Mouse (Mus musculus): ENCODE results near the gene Sash1. TPM values are rescaled to one million over a fixed set of nuclear protein-coding genes. Genes with fewer than 3 reads are reported as not detected.

The Sash1 gene
- polyA plus RNA-seq, 1 experiment = 1.9 TPM

GRCm38 (mm10) chr10:8870368-8870767 is 15.5 kb downstream of the Sash1 start:
- Histone ChIP-seq H3K79me3 (ENCODE audit: low read depth) (no peaks in the 10 kb centered on the region), H3K27me3 (ENCODE audit: control insufficient read depth, insufficient read depth, insufficient read length) (no peaks in the 10 kb centered on the region), H3K36me3 (ENCODE audit: control insufficient read depth, insufficient read depth) (no peaks in the 10 kb centered on the region), H3K4me3 (ENCODE audit: insufficient read depth, poor library complexity, severe bottlenecking) (no peak overlapping the region), H3K79me2 (ENCODE audit: control insufficient read depth, insufficient read depth) (no peaks in the 10 kb centered on the region), H3ac (ENCODE audit: control insufficient read depth, insufficient read length, low read depth) (no peak overlapping the region)
- TF ChIP-seq MAX (IDR thresholded peaks at IDR 0.05) (no peak), MYOG (IDR thresholded peaks at IDR 0.05; ENCODE audit: control insufficient read depth, extremely low read depth, insufficient read length) (no peak), CTCF (IDR thresholded peaks at IDR 0.05; ENCODE audit: control insufficient read depth, insufficient read depth, insufficient read length) (no peak), MYOD1 (IDR thresholded peaks at IDR 0.05; ENCODE audit: control insufficient read depth, insufficient read length, low read depth) (no peak), USF1 (IDR thresholded peaks at IDR 0.05; ENCODE audit: low read depth) (no peak), CEBPB (IDR thresholded peaks at IDR 0.05; ENCODE audit: low read depth) (no peak), FOSL1 (IDR thresholded peaks at IDR 0.05; ENCODE audit: insufficient read depth, low read length, poor library complexity, severe bottlenecking) (no peak)

GRCm38 (mm10) chr10:8866062-8866642 is 19.7 kb downstream of the Sash1 start:
- no peak for TF ChIP-seq MYOD1 (IDR thresholded peaks at IDR 0.05; ENCODE audit: control insufficient read depth, insufficient read length, low read depth)
- TF ChIP-seq CEBPB (IDR thresholded peaks at IDR 0.05; ENCODE audit: low read depth) = no peak
- TF ChIP-seq CTCF (IDR thresholded peaks at IDR 0.05; ENCODE audit: control insufficient read depth, insufficient read depth, insufficient read length) = no peak
- TF ChIP-seq USF1 (IDR thresholded peaks at IDR 0.05; ENCODE audit: low read depth) = no peak
- no peak for TF ChIP-seq FOSL1 (IDR thresholded peaks at IDR 0.05; ENCODE audit: insufficient read depth, low read length, poor library complexity, severe bottlenecking)
- TF ChIP-seq MAX (IDR thresholded peaks at IDR 0.05) = no peak
- no peak for TF ChIP-seq MYOG (IDR thresholded peaks at IDR 0.05; ENCODE audit: control insufficient read depth, extremely low read depth, insufficient read length)
- no peaks in the 10 kb centered on the region for H3K79me2 ChIP-seq (ENCODE audit: control insufficient read depth, insufficient read depth)
- H3ac ChIP-seq (ENCODE audit: control insufficient read depth, insufficient read length, low read depth) = no peak overlapping the region
- no peaks in the 10 kb centered on the region for H3K36me3 ChIP-seq (ENCODE audit: control insufficient read depth, insufficient read depth)
- no peak overlapping the region for H3K4me3 ChIP-seq (ENCODE audit: insufficient read depth, poor library complexity, severe bottlenecking)
- H3K27me3 ChIP-seq (ENCODE audit: control insufficient read depth, insufficient read depth, insufficient read length) = no peaks in the 10 kb centered on the region
- no peaks in the 10 kb centered on the region for H3K79me3 ChIP-seq (ENCODE audit: low read depth)

GRCm38 (mm10) chr10:8860655-8861054 is 25.2 kb downstream of the Sash1 start:
- H3K4me3 ChIP-seq (ENCODE audit: insufficient read depth, poor library complexity, severe bottlenecking) = no peak overlapping the region
- TF ChIP-seq MYOG (IDR thresholded peaks at IDR 0.05; ENCODE audit: control insufficient read depth, extremely low read depth, insufficient read length) (no peak), USF1 (IDR thresholded peaks at IDR 0.05; ENCODE audit: low read depth) (peak; percentile 26)
- no peak overlapping the region for H3ac ChIP-seq (ENCODE audit: control insufficient read depth, insufficient read length, low read depth)
- H3K36me3 ChIP-seq (ENCODE audit: control insufficient read depth, insufficient read depth) = no peaks in the 10 kb centered on the region
- H3K27me3 ChIP-seq (ENCODE audit: control insufficient read depth, insufficient read depth, insufficient read length) = no peaks in the 10 kb centered on the region
- H3K79me2 ChIP-seq (ENCODE audit: control insufficient read depth, insufficient read depth) = no peaks in the 10 kb centered on the region
- H3K79me3 ChIP-seq (ENCODE audit: low read depth) = no peaks in the 10 kb centered on the region

GRCm38 (mm10) chr10:8858718-8859117 is 27.2 kb downstream of the Sash1 start:
- Histone ChIP-seq H3K36me3 (ENCODE audit: control insufficient read depth, insufficient read depth) (no peaks in the 10 kb centered on the region), H3K79me2 (ENCODE audit: control insufficient read depth, insufficient read depth) (no peaks in the 10 kb centered on the region), H3K79me3 (ENCODE audit: low read depth) (no peaks in the 10 kb centered on the region), H3K4me3 (ENCODE audit: insufficient read depth, poor library complexity, severe bottlenecking) (no peak overlapping the region), H3K27me3 (ENCODE audit: control insufficient read depth, insufficient read depth, insufficient read length) (no peaks in the 10 kb centered on the region), H3ac (ENCODE audit: control insufficient read depth, insufficient read length, low read depth) (no peak overlapping the region)
- TF ChIP-seq USF1 (IDR thresholded peaks at IDR 0.05; ENCODE audit: low read depth) (no peak), MYOD1 (IDR thresholded peaks at IDR 0.05; ENCODE audit: control insufficient read depth, insufficient read length, low read depth) (no peak)

GRCm38 (mm10) chr10:8856942-8857341 is 28.9 kb downstream of the Sash1 start:
- no peaks in the 10 kb centered on the region for H3K27me3 ChIP-seq (ENCODE audit: control insufficient read depth, insufficient read depth, insufficient read length)
- H3ac ChIP-seq (ENCODE audit: control insufficient read depth, insufficient read length, low read depth) = no peak overlapping the region
- H3K79me3 ChIP-seq (ENCODE audit: low read depth) = no peaks in the 10 kb centered on the region
- H3K36me3 ChIP-seq (ENCODE audit: control insufficient read depth, insufficient read depth) = no peaks in the 10 kb centered on the region
- no peaks in the 10 kb centered on the region for H3K79me2 ChIP-seq (ENCODE audit: control insufficient read depth, insufficient read depth)
- TF ChIP-seq CEBPB (IDR thresholded peaks at IDR 0.05; ENCODE audit: low read depth) (no peak), MYOG (IDR thresholded peaks at IDR 0.05; ENCODE audit: control insufficient read depth, extremely low read depth, insufficient read length) (no peak), MYOD1 (IDR thresholded peaks at IDR 0.05; ENCODE audit: control insufficient read depth, insufficient read length, low read depth) (no peak), FOSL1 (IDR thresholded peaks at IDR 0.05; ENCODE audit: insufficient read depth, low read length, poor library complexity, severe bottlenecking) (no peak), USF1 (IDR thresholded peaks at IDR 0.05; ENCODE audit: low read depth) (no peak), MAX (IDR thresholded peaks at IDR 0.05) (no peak), CTCF (IDR thresholded peaks at IDR 0.05; ENCODE audit: control insufficient read depth, insufficient read depth, insufficient read length) (no peak)
- no peak overlapping the region for H3K4me3 ChIP-seq (ENCODE audit: insufficient read depth, poor library complexity, severe bottlenecking)

- no peaks in the 10 kb centered on the region for H3K27me3 ChIP-seq (ENCODE audit: control insufficient read depth, insufficient read depth, insufficient read length)
These were observed 32.5 kb downstream of the Sash1 start for GRCm38 (mm10) chr10:8853326-8853725.

More at GRCm38 (mm10) chr10:8853326-8853725, 32.5 kb downstream of the Sash1 start:
- TF ChIP-seq USF1 (IDR thresholded peaks at IDR 0.05; ENCODE audit: low read depth) (no peak), CTCF (IDR thresholded peaks at IDR 0.05; ENCODE audit: control insufficient read depth, insufficient read depth, insufficient read length) (no peak), MYOG (IDR thresholded peaks at IDR 0.05; ENCODE audit: control insufficient read depth, extremely low read depth, insufficient read length) (no peak), FOSL1 (IDR thresholded peaks at IDR 0.05; ENCODE audit: insufficient read depth, low read length, poor library complexity, severe bottlenecking) (no peak), MYOD1 (IDR thresholded peaks at IDR 0.05; ENCODE audit: control insufficient read depth, insufficient read length, low read depth) (no peak), MAX (IDR thresholded peaks at IDR 0.05) (no peak), CEBPB (IDR thresholded peaks at IDR 0.05; ENCODE audit: low read depth) (no peak)
- no peaks in the 10 kb centered on the region for H3K79me3 ChIP-seq (ENCODE audit: low read depth)
- H3ac ChIP-seq (ENCODE audit: control insufficient read depth, insufficient read length, low read depth) = no peak overlapping the region
- no peaks in the 10 kb centered on the region for H3K79me2 ChIP-seq (ENCODE audit: control insufficient read depth, insufficient read depth)
- no peak overlapping the region for H3K4me3 ChIP-seq (ENCODE audit: insufficient read depth, poor library complexity, severe bottlenecking)
- H3K36me3 ChIP-seq (ENCODE audit: control insufficient read depth, insufficient read depth) = no peaks in the 10 kb centered on the region

Measured in C2C12 (cell line).